Mouse (Mus musculus) central nervous system, embryonic 18 days (tissue): ENCODE data around the gene Terb1. TPM values are rescaled to one million over a fixed set of nuclear protein-coding genes. Genes with fewer than 3 reads are reported as not detected.

ENCODE experiments used
- polyA plus RNA-seq: library from polyadenylated mRNA; depleted of rRNA; stranded (reverse); fragments of >200 nt; gene quantifications from 2 replicates; pipeline ENCODE4 v1.2.3, GENCODE M21; 2012; rRNA removed

Gene Terb1
- polyA plus RNA-seq = 0.52 and 0.80 TPM in 2 replicates

DNA sequence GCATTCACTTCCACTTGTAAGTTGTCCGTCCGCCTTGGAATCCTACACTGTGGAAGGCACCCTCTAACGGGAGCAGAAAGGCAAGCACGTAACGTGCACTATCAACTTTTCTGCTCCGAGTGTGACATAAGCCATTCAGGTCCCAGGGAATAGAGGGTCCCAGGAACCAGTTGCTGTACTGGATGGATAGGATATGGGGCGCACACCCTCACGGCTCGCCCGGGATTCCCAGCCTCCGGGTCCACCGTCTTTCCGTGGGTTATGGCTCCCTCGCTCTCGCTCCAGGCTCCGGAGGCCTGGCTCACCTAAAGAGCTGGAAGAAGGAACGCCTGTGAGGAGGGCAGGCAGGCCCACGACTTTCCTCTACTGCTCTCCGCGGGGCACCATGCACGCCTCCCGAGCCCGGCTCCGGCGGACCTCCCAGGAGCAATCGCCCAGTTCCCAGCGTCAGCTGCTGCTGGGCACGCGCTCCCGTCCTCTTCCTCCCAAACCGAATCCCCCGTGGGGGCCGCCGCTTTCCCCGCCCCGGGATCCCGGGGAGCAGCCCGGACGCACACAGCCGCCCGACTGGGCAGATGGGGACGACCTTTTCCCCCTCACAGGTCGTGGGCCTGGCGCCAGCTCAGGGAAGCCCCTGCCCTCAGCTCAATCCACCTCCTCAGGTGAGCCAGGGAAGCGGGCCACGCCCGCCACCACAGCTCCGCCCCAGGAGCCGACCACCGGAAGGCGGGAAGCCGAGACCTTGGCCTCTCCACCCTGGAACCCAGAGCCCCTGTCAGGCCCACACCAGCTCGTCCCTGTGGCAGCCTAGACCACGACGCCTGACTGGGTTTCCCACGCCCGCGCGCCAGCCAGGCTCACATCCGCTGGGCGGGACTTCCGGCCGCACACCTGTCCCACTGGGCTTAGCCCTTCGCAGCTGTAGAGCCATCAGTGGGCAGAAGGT is at the start of gene Terb1:
TSS of gene Terb1 (minus strand) at position 850 of the 946 bp plus-strand sequence.

GRCm38 (mm10) chr8:104533971-104534778 is 24.5 kb upstream of the Terb1 start, which contains the start of the genes Nae1 and Car7:
Gene Nae1 (minus strand): TSS chr8:104534637.
Gene Car7 (plus strand): TSS chr8:104534689.

DNA sequence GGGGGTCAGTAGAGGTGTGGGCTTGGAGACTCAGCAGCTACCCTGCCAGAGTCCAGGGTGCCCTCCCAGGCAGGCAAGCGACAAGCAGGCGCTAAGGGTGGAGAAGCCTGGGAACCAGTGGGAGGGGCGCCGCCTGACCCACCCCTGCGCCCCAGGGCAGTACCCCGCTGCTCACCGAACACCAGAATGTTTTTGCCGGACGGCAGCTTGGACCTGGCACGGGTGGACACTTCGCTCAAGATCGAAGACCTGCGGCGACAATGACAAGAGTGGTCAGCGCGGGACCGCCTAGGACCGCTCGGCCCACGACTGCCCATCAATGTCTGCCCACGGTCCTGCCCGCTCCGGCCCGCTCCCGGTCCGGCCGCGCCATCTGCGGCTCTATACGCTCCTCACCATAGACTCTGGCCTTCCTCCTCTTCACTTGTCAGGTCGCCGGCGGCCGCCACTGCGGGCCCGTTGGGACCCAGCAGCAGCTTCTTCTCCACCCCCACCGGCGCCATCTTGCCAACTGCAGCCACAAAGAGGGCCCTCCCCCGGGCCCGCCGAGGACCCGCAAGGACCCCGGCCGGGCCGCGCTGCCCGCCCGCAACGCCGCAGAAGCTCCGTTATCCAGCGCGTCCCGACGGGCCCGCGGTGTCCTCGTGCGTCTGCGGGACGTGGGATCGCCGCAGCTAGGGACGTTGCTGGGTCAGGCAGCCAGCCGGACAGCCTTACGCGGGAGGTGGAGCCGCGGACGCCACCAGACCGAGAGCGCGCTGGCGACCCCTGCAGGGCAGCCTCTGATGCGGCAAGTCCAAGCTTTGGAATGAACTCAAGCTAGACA is 67.2 kb downstream of the Terb1 start, which contains the start of gene Dync1li2:
TSS of gene Dync1li2 (minus strand) at position 749 of the 826 bp plus-strand sequence.

Other genes starting within 250 kb of the Terb1 start
- gene Cmtm2a, start 216.7 kb downstream of the Terb1 start, polyA plus RNA-seq = not detected in 2 replicates
- not detected in 2 replicates for gene Gm45711, start 199.8 kb downstream of the Terb1 start, polyA plus RNA-seq
- 0.10 TPM in 1 of 2 replicates, not detected in the other for gene Cmtm1, start 199.8 kb downstream of the Terb1 start, polyA plus RNA-seq
- gene Gm11020, start 188.3 kb downstream of the Terb1 start, polyA plus RNA-seq = not detected in 2 replicates
- gene Cmtm2b, start 187.7 kb downstream of the Terb1 start, polyA plus RNA-seq = not detected in 2 replicates
- gene Cmtm3, start 170.5 kb downstream of the Terb1 start, polyA plus RNA-seq = 48.1 and 55.4 TPM in 2 replicates
- 24.1 and 24.6 TPM in 2 replicates for gene Cmtm4, start 114.1 kb downstream of the Terb1 start, polyA plus RNA-seq
- gene Dync1li2, start 66.9 kb downstream of the Terb1 start, polyA plus RNA-seq = 108 and 110 TPM in 2 replicates
- 91.5 and 98.5 TPM in 2 replicates for gene Nae1, start 24.7 kb upstream of the Terb1 start, polyA plus RNA-seq
- gene Car7, start 24.8 kb upstream of the Terb1 start, polyA plus RNA-seq = 2.6 and 2.8 TPM in 2 replicates
- gene Pdp2, start 81.5 kb upstream of the Terb1 start, polyA plus RNA-seq = 7.8 and 8.0 TPM in 2 replicates
- gene Cdh16, start 114.5 kb upstream of the Terb1 start, polyA plus RNA-seq = not detected in 2 replicates
- 3.3 and 5.1 TPM in 2 replicates for gene Rrad, start 121.4 kb upstream of the Terb1 start, polyA plus RNA-seq
- 78.0 and 96.6 TPM in 2 replicates for gene Ciao2b, start 132.1 kb upstream of the Terb1 start, polyA plus RNA-seq
- gene Ces2a, start 224.1 kb upstream of the Terb1 start, polyA plus RNA-seq = not detected in 2 replicates